Comparison of ENCODE assay signal across 26 mouse cellular contexts in genomic region chr2:138640654-138641053, GRCm38 (mm10).
"Had no signal": no experiment of that assay in that cellular context is flagged by ENCODE, and none has a peak within 500 bp of the region (broad histone marks: within the 10 kb centered on the region; RNA-seq: fewer than 3 reads in every experiment).

No protein-coding gene starts in this region.

- H3K9ac ChIP-seq: heart, embryonic 12.5 days; hindbrain, embryonic 12.5 days; hindbrain, embryonic 14.5 days; intestine, embryonic 15.5 days; kidney, embryonic 15.5 days; limb, embryonic 13.5 days; limb, embryonic 15.5 days had no signal

- H3K9me3 ChIP-seq: heart, embryonic 10.5 days; heart, embryonic 12.5 days; hindbrain, embryonic 10.5 days; hindbrain, embryonic 12.5 days; intestine, embryonic 15.5 days; kidney, embryonic 15.5 days; limb, embryonic 15.5 days had no signal

- H3K4me2 ChIP-seq: heart, embryonic 12.5 days; hindbrain, embryonic 12.5 days; hindbrain, embryonic 14.5 days; intestine, embryonic 15.5 days; kidney, embryonic 15.5 days; limb, embryonic 13.5 days; limb, embryonic 15.5 days had no signal

- H3K4me1 ChIP-seq: heart, embryonic 10.5 days; heart, embryonic 12.5 days; hindbrain, embryonic 10.5 days; hindbrain, embryonic 12.5 days; intestine, embryonic 15.5 days; kidney, embryonic 15.5 days; limb, embryonic 13.5 days; limb, embryonic 15.5 days had no signal

- H3K4me3 ChIP-seq: gastrocnemius, adult 2 months; heart, embryonic 10.5 days; heart, embryonic 12.5 days; hindbrain, embryonic 10.5 days; hindbrain, embryonic 12.5 days; intestine, embryonic 15.5 days; kidney, embryonic 15.5 days; limb, embryonic 13.5 days; limb, embryonic 15.5 days had no signal

- H3K36me3 ChIP-seq: heart, embryonic 10.5 days; heart, embryonic 12.5 days; hindbrain, embryonic 10.5 days; hindbrain, embryonic 12.5 days; intestine, embryonic 15.5 days; kidney, embryonic 15.5 days; limb, embryonic 13.5 days; limb, embryonic 15.5 days had no signal

- H3K27me3 ChIP-seq: heart, embryonic 12.5 days; hindbrain, embryonic 12.5 days; intestine, embryonic 15.5 days; kidney, embryonic 15.5 days; limb, embryonic 13.5 days; limb, embryonic 15.5 days had no signal

- DNase-seq: gastrocnemius, adult 2 months; gastrocnemius, postnatal 10 days; gastrocnemius, postnatal 25 days; heart, adult 18-20 months; heart, postnatal 10 days; heart, postnatal 4 days; kidney, adult 18-20 months; kidney, adult 8-10 months; kidney, postnatal 14 days; kidney, postnatal 36 days; layer of hippocampus, adult 9-11 months; layer of hippocampus, postnatal 36 days; left cerebral cortex, postnatal 4 days had no signal

- H3K27ac ChIP-seq: gastrocnemius, adult 2 months; heart, embryonic 10.5 days; hindbrain, embryonic 10.5 days; hindbrain, embryonic 12.5 days; hindbrain, embryonic 14.5 days; intestine, embryonic 15.5 days; kidney, embryonic 15.5 days; kidney, postnatal 0 days; limb, embryonic 13.5 days; limb, embryonic 15.5 days had no signal

- ATAC-seq: hindbrain, embryonic 16.5 days; inflammation-experienced regulatory T-cells, adult 6 months; intestine, embryonic 15.5 days; intestine, postnatal 0 days had no signal
